Mouse (Mus musculus) left cerebral cortex, postnatal 14 days (tissue): ENCODE measurements around the gene Schip1. TPM values are rescaled to one million over a fixed set of nuclear protein-coding genes. Genes with fewer than 3 reads are reported as not detected.
"Not testable (repeated sequence)": the region's sequence is repeated elsewhere in the genome, so short reads cannot be mapped to it uniquely, and the experiment has no call there.

ENCODE experiments used
- DNase-seq, 2 experiments: peaks; one replicate each; pipeline ENCODE4 v3.0.0; 2021 to 2022; ENCODE audit warnings: low spot score in 2 of 2, mixed read lengths in 1 of 2
- intact Hi-C: fragments of 180-260 bp; cut with DNase I; formaldehyde crosslinking; loops from one replicate; pipeline ENCODE4 v1.15.1; 2025
- long read RNA-seq, 2 experiments: library from polyadenylated mRNA; stranded (forward); transcript quantifications; one replicate each; pipeline ENCODE4 v2.0.0; 2021
- total RNA-seq, 2 experiments: library from RNA; stranded (reverse); gene quantifications; 2 replicates each; pipeline ENCODE4 v1.2.3; 2021

Gene Schip1
- 100 to 1,000 TPM; 254 to 269 TPM for total RNA-seq
- long read RNA-seq, experiment 1, transcript Schip1-206 (8 exons, 2,156 nt), result minor isoform, 24 of 243 reads
- long read RNA-seq, experiment 1, transcript Schip1-203 (7 exons, 1,730 nt), result major isoform, 206 of 243 reads
- long read RNA-seq, experiment 1, partial matches to known transcripts, result 2 of 243 reads
- long read RNA-seq, experiment 1, other reads (novel, unspliced or antisense), result 11 of 243 reads
- long read RNA-seq, experiment 2, transcript Schip1-206 (8 exons, 2,156 nt), result minor isoform, 18 of 206 reads
- long read RNA-seq, experiment 2, transcript Schip1-203 (7 exons, 1,730 nt), result major isoform, 182 of 206 reads
- long read RNA-seq, experiment 2, partial matches to known transcripts, result 0 of 206 reads
- long read RNA-seq, experiment 2, other reads (novel, unspliced or antisense), result 6 of 206 reads

- no peak for DNase-seq
- intact Hi-C loops, result no loop called here
Observed at GRCm38 (mm10) chr3:68064731-68065130, at the start of gene Schip1. Schip1 (plus strand) TSS chr3:68064802.

DNA sequence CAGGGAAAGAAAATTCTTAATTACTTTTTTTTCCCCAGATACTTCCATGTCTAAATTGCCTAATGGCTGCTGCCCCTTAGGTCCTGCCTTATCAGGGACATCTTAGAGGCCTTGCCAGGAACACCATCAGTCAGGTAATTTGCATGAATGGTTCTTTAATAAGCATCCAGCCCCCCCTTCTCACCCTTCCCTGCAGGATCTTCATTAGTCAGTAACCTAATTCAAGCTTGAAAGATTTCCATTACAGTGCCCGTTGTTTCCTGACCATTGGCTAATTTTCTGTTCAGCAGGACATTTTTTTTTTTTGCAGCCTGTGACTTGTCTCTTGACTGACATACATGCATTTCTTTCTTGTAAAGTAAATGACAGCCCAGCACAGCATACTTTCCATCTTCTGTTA, 48.8 kb upstream of the Schip1 start:
- no peak for DNase-seq
- intact Hi-C loops, result no loop called here

GRCm38 (mm10) chr3:68019401-68019800, 45.2 kb upstream of the Schip1 start:
- intact Hi-C loops, result no loop called here
- no peak for DNase-seq

DNA sequence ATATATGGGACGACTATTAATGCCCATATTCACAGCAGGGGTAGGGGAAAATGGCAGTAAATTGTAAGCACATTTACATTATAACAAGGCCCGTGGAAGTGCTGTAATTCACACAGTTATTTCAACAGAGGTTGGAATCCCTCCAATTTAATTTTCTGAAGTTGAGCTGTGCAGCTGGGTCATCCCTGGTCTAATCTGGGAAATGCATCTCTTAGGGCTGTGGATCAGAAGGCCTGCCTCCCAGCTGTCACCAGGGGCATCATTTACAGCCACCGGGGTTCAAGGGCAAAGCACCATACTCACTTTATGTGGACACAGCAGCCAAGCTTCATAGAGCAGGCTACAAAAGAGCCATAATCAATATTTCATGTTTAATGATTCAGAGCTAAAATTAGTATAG, 28.5 kb upstream of the Schip1 start:
- intact Hi-C loops, result no loop called here
- no peak for DNase-seq

- DNase-seq, result no peak
- intact Hi-C loops, result no loop called here
Observed at GRCm38 (mm10) chr3:68042951-68043350, 21.7 kb upstream of the Schip1 start.

GRCm38 (mm10) chr3:68045475-68046416, 18.9 kb upstream of the Schip1 start:
- peak; percentile 70 to 76 for DNase-seq
- intact Hi-C loops, result loop anchor here (1.0 kb wide), 1 partner anchor 421 kb away; no protein-coding TSS in a partner anchor

- DNase-seq, result peak; percentile 53 to 54
- intact Hi-C loops, result loop anchor here (5.0 to 10.0 kb wide), 2 partner anchors 536 to 651 kb away; partner anchors contain the start of gene Rarres1
Observed at GRCm38 (mm10) chr3:68053538-68053937, 11.1 kb upstream of the Schip1 start.

DNA sequence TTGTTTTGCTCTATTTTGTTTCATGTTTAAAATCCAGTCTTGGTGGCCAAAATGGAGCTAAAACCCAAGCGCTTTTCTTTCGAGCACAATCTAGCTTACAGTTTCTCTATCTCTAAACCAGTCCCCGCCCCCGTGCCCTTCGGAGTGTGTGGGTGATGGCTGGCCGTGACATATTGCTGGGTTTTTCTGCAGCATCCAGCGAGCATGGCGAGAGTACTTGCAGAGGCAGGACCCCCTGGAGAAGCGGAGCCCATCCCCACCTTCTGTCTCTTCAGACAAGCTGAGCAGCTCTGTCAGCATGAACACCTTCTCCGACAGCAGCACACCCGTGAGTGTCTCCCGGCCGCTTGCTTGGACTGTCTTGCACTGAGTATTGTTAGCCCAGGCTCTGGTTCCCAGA, 9.5 kb upstream of the Schip1 start:
- intact Hi-C loops, result loop anchor here (5.0 to 10.0 kb wide), 2 partner anchors 437 to 650 kb away; no protein-coding TSS in a partner anchor
- peak; percentile 24 to 46 for DNase-seq

- peak; percentile 78 to 83 for DNase-seq
- intact Hi-C loops, result loop anchor here (2.0 to 10.0 kb wide), 3 partner anchors 436 to 648 kb away; no protein-coding TSS in a partner anchor
Observed at GRCm38 (mm10) chr3:68056373-68057275, 8.0 kb upstream of the Schip1 start.

- DNase-seq, result peak in 1 of 2 experiments; percentile 37
- intact Hi-C loops, result loop anchor here (5.0 to 10.0 kb wide), 2 partner anchors 433 to 646 kb away; no protein-coding TSS in a partner anchor
Observed at GRCm38 (mm10) chr3:68059162-68059800, 5.3 kb upstream of the Schip1 start.

DNA sequence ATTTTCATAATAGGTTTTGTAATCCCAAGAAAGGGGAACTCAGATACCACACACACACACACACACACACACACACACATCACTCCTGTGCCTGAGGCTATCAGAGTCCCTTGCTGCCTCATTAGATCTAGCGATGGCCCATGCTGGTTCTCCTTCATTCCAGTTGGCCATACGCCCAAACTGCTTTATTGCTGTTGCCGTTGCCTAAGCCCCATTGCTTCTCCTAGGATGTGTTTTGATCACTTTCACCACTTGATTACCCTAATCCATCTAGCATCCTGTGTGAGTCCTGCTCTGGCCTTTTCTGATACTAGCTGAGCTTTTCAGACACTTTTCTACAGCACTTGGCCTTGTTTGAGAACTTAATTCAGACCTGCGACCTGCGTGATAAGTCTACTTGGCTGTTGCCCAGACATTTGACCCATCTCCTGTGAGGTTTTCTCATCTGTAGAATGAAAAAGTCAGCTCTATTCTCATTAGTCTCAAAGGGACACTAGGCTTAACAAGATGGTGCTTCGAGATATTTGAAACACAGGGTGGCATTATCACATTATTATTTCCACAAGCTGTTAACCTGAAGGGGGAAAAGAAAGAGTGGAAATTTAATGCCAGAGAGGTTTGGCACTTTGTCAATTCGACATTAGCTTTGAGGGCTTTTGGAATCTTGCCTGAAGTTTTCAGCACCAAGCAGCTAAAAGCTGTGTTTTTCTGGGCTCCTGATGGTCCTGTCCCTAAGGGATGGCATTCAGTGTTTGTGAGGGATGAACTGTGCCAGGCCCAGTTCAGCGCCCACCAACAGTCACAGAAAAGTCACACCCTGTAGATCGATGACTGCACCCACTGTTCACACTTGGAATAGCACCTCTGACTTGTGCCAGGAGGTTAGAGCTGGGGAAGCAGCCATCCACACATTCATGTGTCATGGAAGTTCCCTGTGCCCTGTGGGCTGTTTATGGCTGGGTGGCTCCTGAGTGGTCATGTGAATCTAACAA, 7.1 kb downstream of the Schip1 start:
- DNase-seq, result no peak
- intact Hi-C loops, result no loop called here

- intact Hi-C loops, result no loop called here
- no peak for DNase-seq
Observed at GRCm38 (mm10) chr3:68077406-68077805, 12.8 kb downstream of the Schip1 start.

- DNase-seq, result peak in 1 of 2 experiments; percentile 41
- intact Hi-C loops, result no loop called here
Observed at GRCm38 (mm10) chr3:68085024-68085423, 20.4 kb downstream of the Schip1 start.

GRCm38 (mm10) chr3:68092108-68092507, 27.5 kb downstream of the Schip1 start:
- intact Hi-C loops, result no loop called here
- no peak for DNase-seq

- intact Hi-C loops, result loop anchor here (5.0 kb wide), 1 partner anchor 195 kb away; no protein-coding TSS in a partner anchor
- no peak for DNase-seq
Observed at GRCm38 (mm10) chr3:68096724-68097431, 32.3 kb downstream of the Schip1 start.

DNA sequence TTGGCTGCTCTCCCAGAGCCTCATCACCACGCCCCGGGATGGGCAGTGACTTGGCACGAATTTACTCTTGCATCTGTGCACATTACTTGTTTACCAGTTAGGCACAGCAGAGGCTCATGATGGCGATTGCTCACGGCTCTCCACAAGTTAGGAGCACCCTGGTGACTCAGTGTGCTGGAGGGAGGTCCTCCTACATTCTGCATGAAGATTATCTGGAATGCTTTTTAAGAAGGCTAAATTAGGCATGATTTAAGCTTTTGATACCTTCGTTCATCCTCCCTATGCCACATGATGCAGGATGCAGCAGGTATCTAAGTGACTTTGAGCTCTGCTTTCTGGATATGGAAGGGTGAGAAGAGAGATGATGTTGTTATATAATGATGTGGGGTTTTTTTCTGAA, 35.0 kb downstream of the Schip1 start:
- intact Hi-C loops, result loop anchor here (5.0 kb wide), 1 partner anchor 193 kb away; no protein-coding TSS in a partner anchor
- not testable (repeated sequence) for DNase-seq
